Mouse (Mus musculus): ENCODE data around the gene Uchl3. TPM values are rescaled to one million over a fixed set of nuclear protein-coding genes. Genes with fewer than 3 reads are reported as not detected.

Uchl3 gene
- polyA plus RNA-seq, 1 experiment from 2014 or later = 43.0 TPM

- no peaks in the 10 kb centered on the region for H3K4me1 ChIP-seq (ENCODE audit: insufficient read depth, low read depth, low read length)
- WGBS = 60% methylated on average over 3 of the region's 3 CpGs
- H3K9ac ChIP-seq (replicated peaks; ENCODE audit: low read depth) = no peak overlapping the region
- H3K9me3 ChIP-seq (ENCODE audit: low read length) = no peaks in the 10 kb centered on the region
- no peak overlapping the region for H3K4me3 ChIP-seq (ENCODE audit: low read depth, low read length)
- DNase-seq (ENCODE audit: low spot score) = no peak
- no peak overlapping the region for H3K4me2 ChIP-seq (replicated peaks; ENCODE audit: low read depth, low read length)
- TF ChIP-seq EP300 (IDR thresholded peaks at IDR 0.05) (no peak), CTCF (IDR thresholded peaks at IDR 0.05) (no peak)
- no peaks in the 10 kb centered on the region for H3K36me3 ChIP-seq (ENCODE audit: insufficient read depth, low read length)
- ATAC-seq = no peak
- H3K27me3 ChIP-seq (replicated peaks; ENCODE audit: insufficient read depth, low read length) = no peaks in the 10 kb centered on the region
- no peak overlapping the region for H3K27ac ChIP-seq (ENCODE audit: low read length)
Observed at GRCm38 (mm10) chr14:101661654-101662412, 8.1 kb downstream of the Uchl3 start.

GRCm38 (mm10) chr14:101664274-101664673 is 10.5 kb downstream of the Uchl3 start:
- Histone ChIP-seq H3K4me1 (ENCODE audit: insufficient read depth, low read depth, low read length) (no peaks in the 10 kb centered on the region), H3K4me2 (replicated peaks; ENCODE audit: low read depth, low read length) (no peak overlapping the region), H3K9ac (replicated peaks; ENCODE audit: low read depth) (no peak overlapping the region), H3K36me3 (ENCODE audit: insufficient read depth, low read length) (no peaks in the 10 kb centered on the region), H3K27ac (ENCODE audit: low read length) (no peak overlapping the region), H3K27me3 (replicated peaks; ENCODE audit: insufficient read depth, low read length) (no peaks in the 10 kb centered on the region), H3K9me3 (ENCODE audit: low read length) (no peaks in the 10 kb centered on the region), H3K4me3 (ENCODE audit: low read depth, low read length) (no peak overlapping the region)
- WGBS = 83% methylated on average over 3 of the region's 3 CpGs
- no peak for DNase-seq (ENCODE audit: low spot score)
- no peak for ATAC-seq
- TF ChIP-seq CTCF (IDR thresholded peaks at IDR 0.05) (no peak), EP300 (IDR thresholded peaks at IDR 0.05) (no peak)

GRCm38 (mm10) chr14:101666056-101666455 is 12.3 kb downstream of the Uchl3 start:
- H3K9me3 ChIP-seq (ENCODE audit: low read length) = no peaks in the 10 kb centered on the region
- no peak for TF ChIP-seq EP300 (IDR thresholded peaks at IDR 0.05)
- TF ChIP-seq CTCF (IDR thresholded peaks at IDR 0.05) = no peak
- H3K36me3 ChIP-seq (ENCODE audit: insufficient read depth, low read length) = no peaks in the 10 kb centered on the region
- no peak for ATAC-seq
- no peak overlapping the region for H3K9ac ChIP-seq (replicated peaks; ENCODE audit: low read depth)
- H3K4me2 ChIP-seq (replicated peaks; ENCODE audit: low read depth, low read length) = no peak overlapping the region
- DNase-seq (ENCODE audit: low spot score) = no peak
- no peaks in the 10 kb centered on the region for H3K4me1 ChIP-seq (ENCODE audit: insufficient read depth, low read depth, low read length)
- no peaks in the 10 kb centered on the region for H3K27me3 ChIP-seq (replicated peaks; ENCODE audit: insufficient read depth, low read length)
- no peak overlapping the region for H3K27ac ChIP-seq (ENCODE audit: low read length)
- no peak overlapping the region for H3K4me3 ChIP-seq (ENCODE audit: low read depth, low read length)
- 85% methylated on average over 7 of the region's 7 CpGs for WGBS

- no peak for TF ChIP-seq CTCF (IDR thresholded peaks at IDR 0.05)
- no peak for TF ChIP-seq EP300 (IDR thresholded peaks at IDR 0.05)
- Histone ChIP-seq H3K4me2 (replicated peaks; ENCODE audit: low read depth, low read length) (no peak overlapping the region), H3K36me3 (ENCODE audit: insufficient read depth, low read length) (no peaks in the 10 kb centered on the region), H3K9me3 (ENCODE audit: low read length) (no peaks in the 10 kb centered on the region), H3K27me3 (replicated peaks; ENCODE audit: insufficient read depth, low read length) (no peaks in the 10 kb centered on the region), H3K9ac (replicated peaks; ENCODE audit: low read depth) (no peak overlapping the region), H3K4me1 (ENCODE audit: insufficient read depth, low read depth, low read length) (no peaks in the 10 kb centered on the region), H3K27ac (ENCODE audit: low read length) (no peak overlapping the region), H3K4me3 (ENCODE audit: low read depth, low read length) (no peak overlapping the region)
- DNase-seq (ENCODE audit: low spot score) (no peak), ATAC-seq (no peak)
- WGBS = 79% methylated on average over 5 of the region's 5 CpGs
Observed at GRCm38 (mm10) chr14:101666536-101666935, 12.8 kb downstream of the Uchl3 start.

- 91% methylated on average over 7 of the region's 7 CpGs for WGBS
Observed at GRCm38 (mm10) chr14:101668626-101669025, 14.9 kb downstream of the Uchl3 start.

GRCm38 (mm10) chr14:101672226-101672625 is 18.5 kb downstream of the Uchl3 start:
- Histone ChIP-seq H3K4me2 (replicated peaks; ENCODE audit: low read depth, low read length) (no peak overlapping the region), H3K4me1 (ENCODE audit: insufficient read depth, low read depth, low read length) (no peaks in the 10 kb centered on the region)
- 71% methylated on average over 1 of the region's 1 CpGs for WGBS

More at GRCm38 (mm10) chr14:101668626-101669025, 14.9 kb downstream of the Uchl3 start:
- TF ChIP-seq CTCF (IDR thresholded peaks at IDR 0.05) = no peak
- TF ChIP-seq EP300 (IDR thresholded peaks at IDR 0.05) = no peak
- H3K9me3 ChIP-seq (ENCODE audit: low read length) = no peaks in the 10 kb centered on the region
- no peaks in the 10 kb centered on the region for H3K27me3 ChIP-seq (replicated peaks; ENCODE audit: insufficient read depth, low read length)
- ATAC-seq = no peak
- H3K4me2 ChIP-seq (replicated peaks; ENCODE audit: low read depth, low read length) = no peak overlapping the region
- no peak overlapping the region for H3K9ac ChIP-seq (replicated peaks; ENCODE audit: low read depth)
- H3K27ac ChIP-seq (ENCODE audit: low read length) = no peak overlapping the region
- no peak overlapping the region for H3K4me3 ChIP-seq (ENCODE audit: low read depth, low read length)
- no peak for DNase-seq (ENCODE audit: low spot score)
- no peaks in the 10 kb centered on the region for H3K36me3 ChIP-seq (ENCODE audit: insufficient read depth, low read length)
- H3K4me1 ChIP-seq (ENCODE audit: insufficient read depth, low read depth, low read length) = no peaks in the 10 kb centered on the region

More at GRCm38 (mm10) chr14:101672226-101672625, 18.5 kb downstream of the Uchl3 start:
- Histone ChIP-seq H3K4me3 (ENCODE audit: low read depth, low read length) (no peak overlapping the region), H3K27ac (ENCODE audit: low read length) (no peak overlapping the region), H3K9ac (replicated peaks; ENCODE audit: low read depth) (no peak overlapping the region), H3K27me3 (replicated peaks; ENCODE audit: insufficient read depth, low read length) (no peaks in the 10 kb centered on the region), H3K36me3 (ENCODE audit: insufficient read depth, low read length) (no peaks in the 10 kb centered on the region), H3K9me3 (ENCODE audit: low read length) (no peaks in the 10 kb centered on the region)
- ATAC-seq = no peak
- TF ChIP-seq CTCF (IDR thresholded peaks at IDR 0.05) = no peak
- no peak for TF ChIP-seq EP300 (IDR thresholded peaks at IDR 0.05)
- DNase-seq (ENCODE audit: low spot score) = no peak

All from lung, postnatal 0 days (tissue).